Mouse (Mus musculus) G1E (cell line): ENCODE measurements around the gene Ap5s1.

Experiments
- CTCF ChIP-seq: IDR thresholded peaks from 2 replicates; pipeline ENCODE4 v1.5.1; 2012; ENCODE audit warnings: low read depth, low read length, inconsistent platforms, mixed read lengths
- GATA1 ChIP-seq: IDR thresholded peaks from 2 replicates; pipeline ENCODE4 v1.6.1; 2012; ENCODE audit warnings: borderline replicate concordance, low read length, inconsistent platforms, mixed read lengths
- GATA2 ChIP-seq: IDR thresholded peaks from 2 replicates; pipeline ENCODE4 v1.6.1; 2012; ENCODE audit warnings: low read depth, low read length, inconsistent platforms, borderline replicate concordance
- TAL1 ChIP-seq: conservative IDR thresholded peaks from 2 replicates; pipeline ENCODE4 v1.6.1; 2012; ENCODE audit warnings: low read depth, low read length, inconsistent platforms, mixed read lengths

DNA sequence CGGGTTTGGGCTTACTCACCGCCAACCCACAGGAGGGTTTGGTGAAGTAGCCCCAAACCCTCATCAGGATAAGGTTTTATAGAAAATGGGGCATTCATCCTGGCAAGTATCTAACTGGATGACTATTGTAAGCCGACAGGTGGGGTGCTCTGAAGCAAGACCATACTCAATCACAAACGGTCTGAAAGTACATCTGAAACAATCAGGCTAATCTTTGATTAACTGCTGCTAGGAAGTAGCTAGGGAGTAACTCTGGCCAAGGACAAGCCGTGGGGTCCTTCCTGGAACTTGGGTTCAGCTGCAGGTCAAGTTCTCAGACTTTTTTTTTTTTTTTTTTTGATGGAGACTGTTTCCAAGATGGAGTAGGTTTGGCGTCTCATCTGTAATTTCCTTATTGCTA lies 38.9 kb upstream of the Ap5s1 start:
- TF ChIP-seq CTCF (no peak), GATA2 (no peak), TAL1 (no peak), GATA1 (no peak)
